Mouse (Mus musculus): Measurements from ENCODE around the gene Asb8.

Asb8 gene

GRCm38 (mm10) chr15:98155272-98155671 lies 10.2 kb downstream of the Asb8 start:
- no peak for DNase-seq (ENCODE audit: low spot score in 2 of 2)

- no peak for DNase-seq (ENCODE audit: low spot score in 2 of 2)
These were observed 10.8 kb downstream of the Asb8 start for GRCm38 (mm10) chr15:98154631-98155030.

GRCm38 (mm10) chr15:98154146-98154545 lies 11.3 kb downstream of the Asb8 start:
- DNase-seq (ENCODE audit: low spot score in 2 of 2), result no peak

- peak; percentile 29 to 42 for DNase-seq (ENCODE audit: low spot score in 2 of 2)
These were observed 11.8 kb downstream of the Asb8 start for GRCm38 (mm10) chr15:98153625-98154024.

GRCm38 (mm10) chr15:98152916-98153315 lies 12.5 kb downstream of the Asb8 start:
- no peak for DNase-seq (ENCODE audit: low spot score in 2 of 2)

- DNase-seq (ENCODE audit: low spot score in 2 of 2), result no peak
These were observed 16.2 kb downstream of the Asb8 start for GRCm38 (mm10) chr15:98149166-98149602.

GRCm38 (mm10) chr15:98148356-98148755 lies 17.1 kb downstream of the Asb8 start:
- no peak for DNase-seq (ENCODE audit: low spot score in 2 of 2)

GRCm38 (mm10) chr15:98145559-98146181 lies 19.8 kb downstream of the Asb8 start:
- peak; percentile 90 to 91 for DNase-seq (ENCODE audit: low spot score in 2 of 2)

GRCm38 (mm10) chr15:98144861-98145507 lies 20.4 kb downstream of the Asb8 start:
- DNase-seq (ENCODE audit: low spot score in 2 of 2), result peak in 1 of 2 experiments; percentile 4

- DNase-seq (ENCODE audit: low spot score in 2 of 2), result no peak
These were observed 22.9 kb downstream of the Asb8 start for GRCm38 (mm10) chr15:98142515-98142914.

- no peak for DNase-seq (ENCODE audit: low spot score in 2 of 2)
These were observed 24.6 kb downstream of the Asb8 start for GRCm38 (mm10) chr15:98140809-98141208.

GRCm38 (mm10) chr15:98139763-98140162 lies 25.7 kb downstream of the Asb8 start:
- DNase-seq (ENCODE audit: low spot score in 2 of 2), result no peak

- DNase-seq (ENCODE audit: low spot score in 2 of 2), result no peak
These were observed 28.6 kb downstream of the Asb8 start for GRCm38 (mm10) chr15:98136871-98137270.

GRCm38 (mm10) chr15:98135671-98136070 lies 29.8 kb downstream of the Asb8 start:
- no peak for DNase-seq (ENCODE audit: low spot score in 2 of 2)

- no peak for DNase-seq (ENCODE audit: low spot score in 2 of 2)
These were observed 30.8 kb downstream of the Asb8 start for GRCm38 (mm10) chr15:98134666-98135065.

- no peak for DNase-seq (ENCODE audit: low spot score in 2 of 2)
These were observed 31.4 kb downstream of the Asb8 start for GRCm38 (mm10) chr15:98134034-98134433.

- no peak for DNase-seq (ENCODE audit: low spot score in 2 of 2)
These were observed 32.0 kb downstream of the Asb8 start for GRCm38 (mm10) chr15:98133471-98133870.

- DNase-seq (ENCODE audit: low spot score in 2 of 2), result no peak
These were observed 33.3 kb downstream of the Asb8 start for GRCm38 (mm10) chr15:98131942-98132655.

GRCm38 (mm10) chr15:98131451-98131850 lies 34.0 kb downstream of the Asb8 start:
- DNase-seq (ENCODE audit: low spot score in 2 of 2), result no peak

- DNase-seq (ENCODE audit: low spot score in 2 of 2), result no peak
These were observed 34.4 kb downstream of the Asb8 start for GRCm38 (mm10) chr15:98131001-98131400.

- DNase-seq (ENCODE audit: low spot score in 2 of 2), result no peak
These were observed 44.6 kb downstream of the Asb8 start for GRCm38 (mm10) chr15:98120831-98121230.

GRCm38 (mm10) chr15:98119363-98119762 lies 46.1 kb downstream of the Asb8 start:
- no peak for DNase-seq (ENCODE audit: low spot score in 2 of 2)

- DNase-seq (ENCODE audit: low spot score in 2 of 2), result peak in 1 of 2 experiments; percentile 8
These were observed 49.1 kb downstream of the Asb8 start for GRCm38 (mm10) chr15:98116287-98116686.

Measured in spleen, postnatal 36 days (tissue).